Mouse (Mus musculus) neural tube, embryonic 10.5 days (tissue): Measurements from ENCODE around the gene Dusp28.
A peak's percentile ranks its signal among the peaks of the same experiment; 100 is the strongest.

ENCODE experiments used
- DNase-seq: peaks from one replicate; pipeline ENCODE4 v3.0.0-alpha.2; 2017; ENCODE audit warnings: low spot score; ENCODE audit errors: extremely low spot score

Gene Dusp28

DNA sequence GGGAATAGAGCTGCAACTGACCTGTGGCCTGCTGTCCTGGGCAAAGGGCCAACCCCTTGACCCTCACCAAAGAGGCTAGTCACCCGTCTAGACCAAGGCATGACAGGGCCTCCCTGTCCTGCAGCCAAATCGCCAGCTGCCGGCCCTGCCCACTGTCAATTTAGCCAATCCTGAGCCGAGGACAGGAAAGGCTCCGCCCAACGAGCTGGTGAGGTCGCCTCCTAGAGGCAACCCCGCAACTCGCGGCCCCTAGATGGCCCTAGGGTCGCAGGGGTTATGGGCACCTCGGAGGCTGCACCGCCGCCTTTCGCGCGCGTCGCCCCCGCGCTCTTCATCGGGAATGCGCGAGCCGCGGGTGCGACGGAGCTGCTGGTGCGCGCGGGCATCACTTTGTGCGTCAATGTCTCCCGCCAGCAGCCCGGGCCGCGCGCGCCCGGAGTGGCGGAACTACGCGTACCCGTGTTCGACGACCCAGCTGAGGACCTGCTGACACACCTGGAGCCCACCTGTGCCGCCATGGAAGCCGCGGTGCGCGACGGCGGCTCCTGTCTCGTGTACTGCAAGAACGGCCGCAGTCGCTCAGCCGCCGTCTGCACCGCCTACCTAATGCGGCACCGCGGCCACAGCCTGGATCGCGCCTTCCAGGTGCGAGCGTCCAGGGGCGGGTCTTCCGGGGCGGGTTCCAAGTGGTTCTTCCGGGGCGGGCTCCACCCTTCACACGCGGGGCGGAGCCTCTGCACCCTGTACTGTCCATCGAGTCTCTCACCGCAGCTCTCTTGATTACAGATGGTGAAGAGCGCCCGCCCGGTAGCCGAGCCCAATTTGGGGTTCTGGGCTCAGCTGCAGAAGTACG, at the start of gene Dusp28:
TSS of gene Dusp28 (plus strand) at position 203 of the 853 bp plus-strand sequence.
- peak; percentile 88 for DNase-seq

- no peak for DNase-seq
Measured at GRCm38 (mm10) chr1:92861503-92861902, 45.3 kb upstream of the Dusp28 start.

- no peak for DNase-seq
Measured at GRCm38 (mm10) chr1:92863268-92863667, 43.5 kb upstream of the Dusp28 start.

GRCm38 (mm10) chr1:92866170-92866569, 40.6 kb upstream of the Dusp28 start:
- no peak for DNase-seq

DNA sequence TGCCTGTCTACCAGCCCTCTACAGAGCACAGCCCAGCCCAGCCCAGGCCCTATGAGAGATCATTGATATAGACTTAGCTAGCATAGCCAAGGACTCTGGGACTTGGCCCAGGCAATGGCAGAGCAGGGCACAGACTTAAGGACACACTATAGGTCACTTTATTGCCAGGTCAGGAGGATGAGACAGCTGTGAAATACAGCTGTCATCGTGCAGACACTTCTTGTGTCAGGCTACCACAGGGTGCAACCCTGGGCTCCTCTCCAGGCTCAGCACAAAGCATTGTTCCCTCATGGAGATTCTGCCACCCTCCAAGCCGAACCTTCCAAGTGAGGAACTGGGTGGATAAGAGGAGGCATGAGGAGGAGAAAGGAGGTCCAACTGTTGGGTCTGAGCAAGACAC, 36.8 kb upstream of the Dusp28 start:
- no peak for DNase-seq

DNA sequence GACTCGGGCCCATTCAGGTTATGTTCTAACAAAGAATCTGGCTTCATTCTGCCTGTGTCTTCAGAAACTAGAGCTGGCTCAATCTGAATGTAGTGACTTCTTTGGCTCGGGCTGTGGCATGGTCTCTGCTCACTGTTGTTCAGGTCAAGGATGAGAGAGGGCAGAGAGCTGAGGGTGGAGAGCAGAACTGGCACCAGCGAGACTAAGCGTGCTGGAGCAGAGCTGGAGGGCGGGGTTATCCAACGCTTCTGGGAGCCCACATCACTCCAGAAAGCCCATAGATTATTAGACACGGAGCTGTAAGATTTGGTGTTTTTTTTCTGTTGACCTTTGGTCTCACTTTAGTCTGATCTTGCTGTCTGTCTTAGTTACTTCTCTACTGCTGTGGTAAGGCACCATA, 34.1 kb upstream of the Dusp28 start:
- no peak for DNase-seq

DNA sequence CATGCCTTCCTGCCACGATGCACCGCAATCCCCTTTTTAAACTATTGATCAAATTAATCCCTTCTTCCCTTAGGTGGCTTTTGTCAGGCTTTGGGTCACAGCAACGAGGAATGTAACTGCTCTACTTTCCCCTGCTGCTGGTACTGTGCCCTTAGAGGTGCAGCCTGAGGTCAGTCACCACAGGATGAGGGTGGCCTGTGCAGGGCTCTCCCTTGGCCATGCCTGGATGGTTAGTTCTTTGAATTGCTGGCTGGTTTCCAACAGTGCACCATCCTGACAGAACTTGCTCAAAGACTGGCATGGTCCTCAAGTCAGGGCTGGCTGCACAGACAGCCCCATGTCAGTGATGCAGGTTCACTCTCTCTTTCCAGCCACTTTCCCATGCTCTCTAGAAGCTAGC, 32.8 kb upstream of the Dusp28 start:
- no peak for DNase-seq

DNA sequence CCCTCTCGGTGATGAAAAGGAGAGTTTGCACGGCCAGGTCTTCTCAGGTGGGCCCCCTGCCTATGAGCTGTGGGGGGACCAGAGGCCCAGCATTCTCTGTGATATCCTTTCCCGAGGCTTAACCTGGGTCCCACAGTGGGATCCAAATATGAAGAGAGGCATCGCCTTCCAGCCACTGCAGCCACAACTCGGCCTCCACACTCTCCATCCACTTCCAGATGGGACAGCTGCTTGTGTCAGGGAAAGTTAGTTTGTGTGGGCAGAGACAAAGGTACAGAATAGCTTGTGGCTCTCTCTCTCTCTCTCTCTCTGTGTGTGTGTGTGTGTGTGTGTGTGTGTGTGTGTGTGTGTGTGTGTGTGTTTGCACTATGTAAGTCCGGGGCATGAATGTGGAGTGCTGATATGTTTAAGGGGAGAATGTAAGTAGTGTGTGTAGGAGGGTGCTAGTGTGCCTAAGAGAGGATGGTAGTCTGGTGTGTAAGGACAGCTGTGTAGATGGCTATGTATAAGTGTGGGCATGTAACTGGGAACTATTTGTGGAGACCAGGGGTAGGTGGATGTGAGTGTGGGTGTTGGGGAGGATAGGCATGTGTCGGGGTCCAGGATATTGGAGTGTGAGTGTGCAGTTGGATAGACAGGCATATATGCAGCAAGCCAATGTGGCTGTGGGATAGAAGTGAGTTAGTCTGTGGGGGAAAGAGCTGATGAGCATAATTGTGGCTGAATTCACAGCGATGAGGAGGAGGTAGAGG, 31.2 kb upstream of the Dusp28 start:
- DNase-seq, result no peak

- no peak for DNase-seq
Measured at GRCm38 (mm10) chr1:92877431-92877978, 29.3 kb upstream of the Dusp28 start.

- no peak for DNase-seq
Measured at GRCm38 (mm10) chr1:92878066-92878741, 28.6 kb upstream of the Dusp28 start.

DNA sequence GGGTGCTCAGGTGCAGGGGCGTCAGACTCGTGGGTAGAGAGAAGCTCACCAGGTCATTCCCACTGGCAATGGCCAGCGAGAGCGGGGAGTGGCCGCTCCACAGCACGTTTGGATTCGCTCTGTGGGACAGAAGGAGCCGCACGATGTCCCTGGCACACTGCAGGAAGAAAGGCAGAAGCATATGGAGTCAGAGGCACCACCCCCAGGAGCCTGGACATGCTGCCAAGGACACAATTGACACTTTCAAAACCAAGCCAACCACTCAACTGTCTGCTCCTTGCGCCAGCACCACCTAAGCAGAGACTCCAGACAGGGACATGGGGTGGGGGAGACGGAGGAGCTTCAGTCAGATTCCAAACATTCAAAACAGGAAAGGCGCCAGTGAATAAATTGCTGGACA, 27.5 kb upstream of the Dusp28 start:
- no peak for DNase-seq

DNA sequence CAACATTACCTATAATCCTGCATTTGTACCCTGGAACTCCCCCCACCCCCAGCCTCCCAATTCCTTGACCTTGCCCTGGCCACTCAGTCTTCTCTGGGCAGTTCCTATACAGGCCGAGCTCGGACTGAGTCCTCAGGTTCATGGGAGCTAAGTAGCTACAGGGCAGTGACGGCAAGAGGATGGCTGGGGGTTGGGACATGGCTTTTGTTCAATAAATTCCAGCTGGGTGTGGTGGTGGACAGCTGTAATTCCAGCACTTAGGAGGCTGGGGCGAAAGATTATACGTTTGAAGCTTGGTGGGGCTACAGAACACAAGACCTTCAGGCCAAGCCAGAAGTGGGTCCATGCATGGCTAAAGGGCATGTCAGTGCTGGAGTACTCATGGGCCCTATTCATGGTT, 26.7 kb upstream of the Dusp28 start:
- DNase-seq, result no peak

DNA sequence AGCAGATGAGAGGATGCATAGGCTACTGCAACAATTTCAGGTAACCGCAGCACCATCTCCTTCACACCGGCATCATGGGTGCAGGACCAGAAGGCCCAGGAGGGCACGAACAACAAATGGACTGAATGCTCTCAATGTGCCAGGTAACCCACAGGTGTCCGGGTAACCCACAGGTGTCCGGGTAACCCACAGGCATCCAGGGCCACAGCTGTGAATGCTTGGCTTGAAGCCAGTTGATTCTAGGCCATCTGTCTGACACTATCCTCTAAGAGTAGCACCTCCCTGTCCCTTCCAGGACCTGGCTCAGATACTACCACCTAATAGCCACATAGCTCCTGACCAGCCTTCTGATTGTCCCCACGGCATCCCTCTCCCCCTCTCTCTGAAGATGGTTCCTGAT, 24.8 kb upstream of the Dusp28 start:
- no peak for DNase-seq

GRCm38 (mm10) chr1:92888901-92889655, 17.7 kb upstream of the Dusp28 start:
- DNase-seq, result no peak

DNA sequence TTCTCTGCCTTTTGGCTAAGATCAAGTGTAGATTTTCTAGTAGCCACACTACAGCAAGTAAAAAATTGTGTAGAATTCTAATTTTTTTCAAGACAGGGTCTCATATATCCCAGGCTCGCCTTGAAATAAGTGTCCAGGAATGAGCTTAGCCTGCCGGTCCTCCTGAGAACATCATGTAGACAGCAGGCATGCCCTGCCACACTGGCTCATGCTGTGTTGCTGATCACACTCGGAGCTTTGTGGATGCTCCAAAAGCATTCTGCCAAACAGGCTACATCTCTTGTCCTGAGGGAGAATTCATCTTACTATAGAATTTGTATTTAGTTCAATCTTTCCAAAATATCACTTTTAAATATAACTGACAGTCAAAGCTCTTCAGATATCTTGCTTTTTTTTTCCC, 14.0 kb upstream of the Dusp28 start:
- no peak for DNase-seq

DNA sequence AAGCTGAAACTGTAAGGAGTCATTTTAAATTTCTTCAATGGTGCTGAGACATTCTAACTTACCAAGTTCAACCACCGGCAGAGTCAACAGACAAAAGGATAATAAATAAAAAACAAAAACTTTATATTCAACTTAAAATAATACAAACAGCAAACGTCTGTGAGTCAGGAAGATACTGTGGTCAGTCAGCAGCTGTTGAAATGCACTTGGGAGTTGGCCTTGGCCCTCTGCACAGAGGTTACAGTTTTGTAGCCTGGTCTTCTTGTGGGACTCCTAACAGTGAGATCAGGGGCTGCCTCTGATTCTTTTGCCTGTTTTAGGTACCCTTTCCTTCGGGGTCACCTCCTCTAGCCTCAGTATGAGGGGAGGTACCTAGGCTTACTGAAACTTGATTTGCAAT, 12.9 kb upstream of the Dusp28 start:
- no peak for DNase-seq

DNA sequence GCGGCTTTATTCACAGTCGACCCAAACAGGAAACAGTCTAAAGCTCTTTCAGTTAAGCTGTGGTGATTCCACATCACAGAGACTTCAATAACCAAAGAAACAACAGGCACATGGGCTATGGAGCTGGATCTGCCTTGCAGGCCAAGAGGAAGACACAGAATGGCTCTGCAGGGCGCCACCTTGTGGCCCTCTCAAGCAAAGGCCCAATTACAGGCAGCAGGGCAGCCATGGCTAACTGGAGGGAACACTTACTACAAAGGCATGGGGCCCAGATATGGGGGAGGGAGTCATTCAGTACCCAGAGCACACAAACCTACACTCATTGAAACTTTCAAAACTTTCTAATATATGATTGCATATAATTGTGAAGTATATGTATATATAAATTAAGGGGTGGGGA, 11.7 kb upstream of the Dusp28 start:
- DNase-seq, result peak; percentile 81

DNA sequence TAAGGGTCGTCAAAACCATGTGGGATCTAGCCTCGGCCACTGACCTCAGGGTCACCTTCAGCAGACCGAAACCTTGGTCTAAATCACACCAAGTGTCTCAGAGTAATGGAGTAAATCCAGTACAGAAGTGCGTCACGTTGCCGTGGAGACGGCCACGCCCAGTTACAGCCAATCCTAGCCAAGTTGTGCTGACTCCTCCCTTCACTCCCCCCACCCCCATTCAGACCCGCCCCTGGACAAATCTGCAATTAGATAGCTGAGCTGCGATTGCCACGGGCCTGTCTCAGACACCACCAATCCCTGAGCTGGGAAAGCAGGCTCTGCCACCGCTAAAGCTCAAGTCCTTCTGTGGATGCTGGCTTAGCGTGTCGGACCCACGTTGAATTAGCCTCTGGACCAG, 4.0 kb upstream of the Dusp28 start, which contains the start of gene Ankmy1:
TSS of gene Ankmy1 (minus strand) at position 121 of the 400 bp plus-strand sequence.
- peak; percentile 81 for DNase-seq

DNA sequence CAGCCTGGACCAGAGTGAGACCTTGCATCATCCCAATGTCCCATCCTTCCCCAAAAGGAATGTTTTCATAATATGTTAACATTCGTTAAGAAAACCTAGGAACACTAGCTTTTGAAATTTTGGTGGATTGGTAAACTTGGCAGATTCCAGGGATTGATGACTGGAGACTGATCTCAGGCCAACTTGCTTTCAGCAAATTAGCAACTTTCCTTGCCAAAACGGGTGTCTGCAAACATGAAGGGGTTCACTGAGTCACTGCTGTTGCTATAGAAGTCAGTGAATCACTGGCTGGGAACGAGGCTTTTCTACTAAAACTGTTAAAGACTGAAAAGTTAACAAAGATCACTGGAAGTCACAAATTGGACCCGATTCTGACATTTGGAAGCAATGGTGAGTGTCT, 3.2 kb upstream of the Dusp28 start:
- no peak for DNase-seq

DNA sequence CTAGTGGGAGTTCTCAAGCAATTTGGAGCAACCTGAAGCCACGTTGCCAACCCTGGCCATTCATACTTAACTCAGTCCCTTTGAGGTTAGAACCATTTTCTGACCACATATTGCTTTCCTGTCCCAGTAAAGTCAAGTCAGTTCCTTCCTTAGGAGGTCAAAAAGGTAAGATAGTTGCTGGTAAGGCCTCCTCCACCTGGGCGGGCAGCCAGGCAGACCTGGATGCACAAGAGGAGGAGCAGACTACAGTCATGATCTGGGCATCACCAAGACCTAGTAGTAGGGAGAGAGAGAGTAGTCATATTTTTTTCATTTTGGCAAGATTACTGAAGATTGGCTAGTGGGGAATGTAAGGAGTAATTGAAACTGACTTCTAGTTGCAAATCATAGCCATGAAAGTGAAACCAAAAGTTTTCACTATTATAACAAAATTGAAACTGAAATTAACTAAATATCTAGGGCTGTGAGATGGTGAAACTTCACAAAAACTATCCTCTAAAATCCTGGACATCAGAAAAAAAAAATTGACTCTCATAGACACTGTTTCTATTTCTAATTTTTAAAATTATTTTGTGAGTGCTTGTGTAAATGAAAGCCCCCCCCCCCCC, 974 bp upstream of the Dusp28 start:
- no peak for DNase-seq
